Mouse (Mus musculus) lung, adult 2 months (tissue): ENCODE measurements around the gene Herc2. TPM values are rescaled to one million over a fixed set of nuclear protein-coding genes. Genes with fewer than 3 reads are reported as not detected.
A peak's percentile ranks its signal among the peaks of the same experiment; 100 is the strongest.

Experiments
- DNase-seq: peaks from one replicate; pipeline ENCODE4 v3.0.0; 2022
- H3K4me1 ChIP-seq: fragments of 200-500 bp; 2 replicates; pipeline ENCODE4 v1.6.1; 2011; ENCODE audit warnings: low read length; ENCODE audit not compliant: control insufficient read depth, insufficient read depth
- H3K4me3 ChIP-seq: fragments of 200-500 bp; replicated peaks from 2 replicates; pipeline ENCODE3; 2011; ENCODE audit warnings: low read depth, mild to moderate bottlenecking, control low read depth, low read length; ENCODE audit errors: extremely low read depth
- CTCF ChIP-seq: fragments of 200-500 bp; IDR thresholded peaks from 2 replicates; pipeline ENCODE4 v1.5.1; 2011; ENCODE audit warnings: mild to moderate bottlenecking, low read length, control low read depth; ENCODE audit not compliant: insufficient read depth
- POLR2A ChIP-seq: fragments of 200-500 bp; IDR thresholded peaks from 2 replicates; pipeline ENCODE4 v1.6.1; 2011; ENCODE audit warnings: low read depth, mild to moderate bottlenecking, control low read depth, low read length, borderline replicate concordance; ENCODE audit errors: extremely low read depth
- WGBS: fragments of 180-500 bp; shearing (Covaris S2); methylation state at CpG from one replicate; pipeline ENCODE4 v1.1.7; 2018; 5-methylcytosine and 5-hydroxymethylcytosine counted together
- polyA plus RNA-seq: library from polyadenylated mRNA; depleted of rRNA; stranded (reverse); fragments of >200 nt; gene quantifications from 2 replicates; pipeline ENCODE4 v1.2.3, GENCODE M21; 2012

Gene Herc2
- polyA plus RNA-seq, 1 experiment: 23.7 TPM

- H3K4me1 ChIP-seq: peaks cover 2% of the 10 kb centered on the region; the same call in 1 of the 2 replicates
- peak overlapping the region; percentile 69 for H3K4me3 ChIP-seq
- under 1% methylated on average over 65 of the region's 71 CpGs for WGBS
- TF ChIP-seq CTCF (no peak), POLR2A (no peak)
- DNase-seq: peak; percentile 62
Observed at GRCm38 (mm10) chr7:56018972-56019929, 30.7 kb upstream of the Herc2 start.

GRCm38 (mm10) chr7:56019930-56020253, 30.1 kb upstream of the Herc2 start, which contains the start of gene Nipa1:
TSS of gene Nipa1 (minus strand) at chr7:56019954.
- 36% methylated on average over 3 of the region's 3 CpGs for WGBS
- Histone ChIP-seq H3K4me3 (peak within 1 kb of the TSS; percentile 69), H3K4me1 (peaks cover 2% of the 10 kb centered on the region; the same call in 1 of the 2 replicates)
- TF ChIP-seq CTCF: no peak
- no peak for TF ChIP-seq POLR2A
- no peak for DNase-seq

GRCm38 (mm10) chr7:56023586-56023985, 26.4 kb upstream of the Herc2 start:
- no peak overlapping the region for H3K4me3 ChIP-seq
- TF ChIP-seq CTCF (no peak), POLR2A (no peak)
- WGBS: 78% methylated on average over 3 of the region's 3 CpGs
- DNase-seq: no peak
- peaks cover 1% of the 10 kb centered on the region; the same call in 1 of the 2 replicates for H3K4me1 ChIP-seq

GRCm38 (mm10) chr7:56042353-56042752, 7.6 kb upstream of the Herc2 start:
- H3K4me1 ChIP-seq: no peaks in the 10 kb centered on the region
- 19% methylated on average over 5 of the region's 5 CpGs for WGBS
- TF ChIP-seq CTCF (peak; percentile 92), POLR2A (no peak)
- DNase-seq: peak; percentile 74
- no peak overlapping the region for H3K4me3 ChIP-seq

- no peaks in the 10 kb centered on the region for H3K4me1 ChIP-seq
- 61% methylated on average over 4 of the region's 4 CpGs for WGBS
- no peak for DNase-seq
- TF ChIP-seq POLR2A (no peak), CTCF (no peak)
- no peak overlapping the region for H3K4me3 ChIP-seq
Observed at GRCm38 (mm10) chr7:56043577-56044266, 6.3 kb upstream of the Herc2 start.

- TF ChIP-seq CTCF (no peak), POLR2A (no peak)
- H3K4me3 ChIP-seq: no peak overlapping the region
- no peaks in the 10 kb centered on the region for H3K4me1 ChIP-seq
- WGBS: 72% methylated on average over 3 of the region's 3 CpGs
- DNase-seq: no peak
Observed at GRCm38 (mm10) chr7:56044267-56044629, 5.7 kb upstream of the Herc2 start.

- H3K4me1 ChIP-seq: no peaks in the 10 kb centered on the region; the same call in none of the 2 replicates
- TF ChIP-seq POLR2A (no peak), CTCF (no peak)
- no peak for DNase-seq
- 80% methylated on average over 1 of the region's 1 CpGs for WGBS
- H3K4me3 ChIP-seq: no peak overlapping the region
Observed at GRCm38 (mm10) chr7:56047178-56047577, 2.8 kb upstream of the Herc2 start.

- peak overlapping the region; percentile 92 for H3K4me3 ChIP-seq
- TF ChIP-seq CTCF (no peak), POLR2A (no peak)
- 0% methylated on average over 18 of the region's 18 CpGs for WGBS
- DNase-seq: peak; percentile 49
- no peaks in the 10 kb centered on the region; the same call in none of the 2 replicates for H3K4me1 ChIP-seq
Observed at GRCm38 (mm10) chr7:56050487-56050911, 503 bp downstream of the Herc2 start.

- DNase-seq: no peak
- no peak overlapping the region for H3K4me3 ChIP-seq
- TF ChIP-seq POLR2A (no peak), CTCF (no peak)
- H3K4me1 ChIP-seq: no peaks in the 10 kb centered on the region; the same call in none of the 2 replicates
Observed at GRCm38 (mm10) chr7:56052996-56053395, 3.0 kb downstream of the Herc2 start.
